Mouse (Mus musculus): ENCODE measurements around the gene Bach2.

DNA sequence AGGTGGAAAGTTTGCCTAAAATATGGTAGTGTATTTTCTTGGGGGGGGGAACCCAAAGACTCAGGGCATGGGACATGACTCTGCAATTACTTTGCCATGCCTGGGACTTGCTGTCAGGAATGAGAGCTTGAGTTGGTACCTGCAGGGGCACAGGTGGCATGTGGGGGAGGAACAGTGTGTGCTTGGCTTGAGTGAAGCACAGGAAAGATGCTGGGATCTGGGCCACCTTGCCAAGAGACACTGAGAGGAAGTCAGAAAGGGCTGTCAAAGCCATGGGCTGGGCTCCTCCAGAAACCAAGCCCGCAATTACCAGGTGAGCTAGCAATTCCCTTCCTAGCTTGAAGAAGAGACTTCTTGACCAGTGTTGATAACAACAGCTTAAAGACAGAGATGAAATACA lies 40.6 kb upstream of the Bach2 start:
- TF ChIP-seq CTCF (IDR thresholded peaks at IDR 0.05; ENCODE audit: control insufficient read depth, insufficient read depth, low read length) (no peak), POLR2A (IDR thresholded peaks at IDR 0.05; ENCODE audit: borderline replicate concordance, control insufficient read depth, low read depth, low read length) (no peak)
